Mouse (Mus musculus) intestine, embryonic 14.5 days (tissue): ENCODE data around the gene Gm13276. TPM values are rescaled to one million over a fixed set of nuclear protein-coding genes. Genes with fewer than 3 reads are reported as not detected.
"Not testable (repeated sequence)": the region's sequence is repeated elsewhere in the genome, so short reads cannot be mapped to it uniquely, and the experiment has no call there.

Experiments
- ATAC-seq: fragments of 200-750 bp; cut with Nextera tagmentation; replicated peaks from 2 replicates; pipeline ENCODE4 v1.8.0; 2017; ENCODE audit warnings: low read depth, moderate number of reproducible peaks, moderate TSS enrichment, moderate library complexity; ENCODE audit not compliant: low FRiP score, low TSS enrichment
- DNase-seq: peaks from one replicate; pipeline ENCODE4 v3.0.0-alpha.2; 2018; ENCODE audit warnings: low spot score
- H3K27ac ChIP-seq: fragments of 300-500 bp; sonication (generic); 2 replicates; pipeline ENCODE4 v1.5.1; 2014; ENCODE audit warnings: low read depth, mild to moderate bottlenecking, control low read depth
- H3K27me3 ChIP-seq: fragments of 300-500 bp; sonication (generic); replicated peaks from 2 replicates; pipeline ENCODE4 v1.6.1; 2014; ENCODE audit warnings: low read length, control low read depth; ENCODE audit not compliant: control insufficient read depth, insufficient read depth
- H3K36me3 ChIP-seq: fragments of 300-500 bp; sonication (generic); 2 replicates; pipeline ENCODE4 v1.6.1; 2014; ENCODE audit warnings: low read length, control low read depth; ENCODE audit not compliant: control insufficient read depth, insufficient read depth
- H3K4me1 ChIP-seq: fragments of 300-500 bp; sonication (generic); replicated peaks from 2 replicates; pipeline ENCODE4 v1.6.1; 2014; ENCODE audit warnings: low read length, control low read depth, mixed read lengths; ENCODE audit not compliant: control insufficient read depth, insufficient read depth
- H3K4me2 ChIP-seq: fragments of 300-500 bp; sonication (generic); 2 replicates; pipeline ENCODE4 v1.6.1; 2014; ENCODE audit warnings: low read length
- H3K4me3 ChIP-seq: fragments of 300-500 bp; sonication (generic); 2 replicates; pipeline ENCODE4 v1.5.1; 2014; ENCODE audit warnings: low read depth, low read length, control low read depth, mixed read lengths
- H3K9ac ChIP-seq: fragments of 300-500 bp; sonication (generic); 2 replicates; pipeline ENCODE4 v1.6.1; 2014; ENCODE audit warnings: mild to moderate bottlenecking, low read length
- H3K9me3 ChIP-seq: fragments of 300-500 bp; sonication (generic); 2 replicates; pipeline ENCODE4 v1.6.1; 2016; ENCODE audit warnings: low read length, control low read depth; ENCODE audit not compliant: control insufficient read depth
- WGBS: fragments of 180-500 bp; shearing (Covaris S2); extraction: QIAGEN DNeasy Blood & Tissue Kit; methylation state at CpG from one replicate; pipeline ENCODE4 v1.1.7; 2014; 5-methylcytosine and 5-hydroxymethylcytosine counted together
- polyA plus RNA-seq: library from polyadenylated mRNA; unstranded; fragments of >200 nt; fragmentation: Nextera tagmentation; extraction: Ambion mirVana; gene quantifications from 2 replicates; pipeline ENCODE4 v1.2.1, GENCODE M21; 2014

The Gm13276 gene
- polyA plus RNA-seq, 1 experiment from 2014 or later, result not detected

DNA sequence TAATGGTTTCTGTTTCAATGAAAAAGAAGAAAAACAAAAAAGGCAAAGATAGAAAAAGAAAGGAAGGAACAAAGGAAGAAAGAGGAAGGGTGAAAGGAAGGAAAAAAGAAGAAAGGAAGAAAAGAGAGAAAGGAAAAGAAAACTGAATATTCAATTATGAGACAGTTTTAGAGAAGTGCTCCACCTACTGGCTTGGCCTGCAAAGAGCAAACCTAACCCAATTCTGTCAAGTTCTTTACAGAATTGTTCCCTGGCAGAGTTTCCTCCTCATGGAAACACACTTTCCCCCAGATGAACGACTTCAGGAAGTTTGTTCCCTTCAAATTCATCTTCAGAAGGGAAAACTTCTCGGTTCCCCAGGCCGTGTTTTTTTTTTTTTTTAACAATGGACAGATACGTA, 37.5 kb downstream of the Gm13276 start:
- Histone ChIP-seq H3K4me2 (no peak overlapping the region), H3K9me3 (no peaks in the 10 kb centered on the region), H3K9ac (no peak overlapping the region), H3K4me3 (no peak overlapping the region), H3K4me1 (no peaks in the 10 kb centered on the region), H3K27me3 (no peaks in the 10 kb centered on the region), H3K36me3 (no peaks in the 10 kb centered on the region), H3K27ac (no peak overlapping the region)
- ATAC-seq (no peak), DNase-seq (no peak)
- WGBS, result 24% methylated on average over 4 of the region's 4 CpGs

GRCm38 (mm10) chr4:88827116-88827515, 41.6 kb downstream of the Gm13276 start, which contains the start of gene Ifna6:
Ifna6 (plus strand) TSS chr4:88827416.
- not testable (repeated sequence) for DNase-seq, H3K36me3 ChIP-seq, H3K4me3 ChIP-seq, H3K9ac ChIP-seq, ATAC-seq, H3K27ac ChIP-seq, H3K27me3 ChIP-seq, H3K4me2 ChIP-seq, H3K4me1 ChIP-seq, H3K9me3 ChIP-seq

DNA sequence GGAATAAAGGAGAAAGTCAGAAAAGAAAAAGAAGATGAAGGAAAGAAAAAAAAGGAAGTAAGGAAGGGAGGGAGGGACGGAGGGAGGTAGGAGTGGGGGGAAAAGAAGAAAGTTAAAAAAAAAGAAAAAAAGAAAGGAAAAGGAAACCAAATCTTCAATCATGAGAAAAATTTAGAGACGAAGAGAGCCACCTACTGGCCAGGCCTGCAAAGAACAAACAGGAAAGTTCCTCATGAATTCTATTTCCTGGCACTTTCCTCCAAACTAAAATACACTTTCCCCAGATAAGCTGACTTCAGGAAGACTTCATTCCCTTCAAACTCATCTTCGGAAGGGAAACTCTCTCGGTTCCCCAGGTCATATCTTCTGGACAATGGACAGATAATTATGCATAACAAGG, 45.0 kb downstream of the Gm13276 start:
- no peak for ATAC-seq
- Histone ChIP-seq H3K9ac (no peak overlapping the region), H3K4me2 (no peak overlapping the region), H3K9me3 (no peaks in the 10 kb centered on the region), H3K4me1 (no peaks in the 10 kb centered on the region), H3K4me3 (no peak overlapping the region), H3K27me3 (no peaks in the 10 kb centered on the region), H3K27ac (no peak overlapping the region), H3K36me3 (no peaks in the 10 kb centered on the region)
- WGBS, result 26% methylated on average over 4 of the region's 4 CpGs
- no peak for DNase-seq

DNA sequence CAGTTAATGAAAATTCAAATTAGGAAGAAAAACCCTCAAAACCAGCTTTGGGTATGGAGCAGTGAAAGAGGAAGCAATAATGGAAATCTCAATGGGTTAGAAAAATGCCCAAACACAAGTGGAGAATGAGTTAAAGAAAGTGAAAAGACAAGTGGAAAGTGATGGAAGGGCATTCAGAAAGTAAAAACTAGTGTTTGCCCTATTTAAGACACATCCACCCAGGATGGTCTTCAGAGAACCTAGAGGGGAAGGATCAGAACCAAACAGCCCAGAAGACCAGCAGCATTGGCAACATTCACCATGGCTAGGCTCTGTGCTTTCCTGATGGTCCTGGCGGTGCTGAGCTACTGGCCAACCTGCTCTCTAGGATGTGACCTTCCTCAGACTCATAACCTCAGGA, 49.7 kb downstream of the Gm13276 start, which contains the start of gene Ifna5:
Gene Ifna5, plus strand, starts transcription at position 301 of the 400 bp plus-strand sequence.
- not testable (repeated sequence) for H3K4me2 ChIP-seq, H3K4me3 ChIP-seq, H3K27ac ChIP-seq, H3K4me1 ChIP-seq, H3K36me3 ChIP-seq, H3K9me3 ChIP-seq, H3K9ac ChIP-seq, ATAC-seq, DNase-seq, H3K27me3 ChIP-seq
- 83% methylated on average over 1 of the region's 1 CpGs for WGBS

Other genes starting within 250 kb of the Gm13276 start
- not detected in 2 replicates for gene Ifna15, start 227.5 kb upstream of the Gm13276 start, polyA plus RNA-seq
- not detected in 2 replicates for gene Ifna14, start 213.9 kb upstream of the Gm13276 start, polyA plus RNA-seq
- not detected in 2 replicates for gene Ifna9, start 193.3 kb upstream of the Gm13276 start, polyA plus RNA-seq
- not detected in 2 replicates for gene Ifna12, start 182.3 kb upstream of the Gm13276 start, polyA plus RNA-seq
- gene C87499, start 151.3 kb upstream of the Gm13276 start, polyA plus RNA-seq, result not detected in 2 replicates
- not detected in 2 replicates for gene Ifna13, start 141.2 kb upstream of the Gm13276 start, polyA plus RNA-seq
- not detected in 2 replicates for gene Ifna16, start 108.8 kb upstream of the Gm13276 start, polyA plus RNA-seq
- not detected in 2 replicates for gene Ifna2, start 101.8 kb upstream of the Gm13276 start, polyA plus RNA-seq
- gene Ifnab, start 94.3 kb upstream of the Gm13276 start, polyA plus RNA-seq, result not detected in 2 replicates
- gene Gm26566, start 63.9 kb upstream of the Gm13276 start, polyA plus RNA-seq, result 0.70 and 1.2 TPM in 2 replicates
- gene Klhl9, start 63.2 kb upstream of the Gm13276 start, polyA plus RNA-seq, result 97.9 and 106 TPM in 2 replicates
- not detected in 2 replicates for gene Gm13271, start 30.8 kb upstream of the Gm13276 start, polyA plus RNA-seq
- gene Gm13283, start 25.6 kb upstream of the Gm13276 start, polyA plus RNA-seq, result 0.22 TPM in 1 of 2 replicates, not detected in the other
- not detected in 2 replicates for gene Gm13290, start 11.9 kb upstream of the Gm13276 start, polyA plus RNA-seq
- gene Gm13289, start 8.8 kb upstream of the Gm13276 start, polyA plus RNA-seq, result not detected in 2 replicates
- gene Gm13272, start 5.9 kb upstream of the Gm13276 start, polyA plus RNA-seq, result 0.23 TPM in 1 of 2 replicates, not detected in the other
- gene Ifnz, start 3.6 kb upstream of the Gm13276 start, polyA plus RNA-seq, result 0.28 TPM in 1 of 2 replicates, not detected in the other
- not detected in 2 replicates for gene Gm13277, start 2.9 kb downstream of the Gm13276 start, polyA plus RNA-seq
- gene Gm13278, start 5.8 kb downstream of the Gm13276 start, polyA plus RNA-seq, result not detected in 2 replicates
- gene Gm13275, start 8.8 kb downstream of the Gm13276 start, polyA plus RNA-seq, result not detected in 2 replicates
- gene Gm13279, start 11.7 kb downstream of the Gm13276 start, polyA plus RNA-seq, result not detected in 2 replicates
- gene Gm13285, start 14.0 kb downstream of the Gm13276 start, polyA plus RNA-seq, result 0.59 and 1.1 TPM in 2 replicates
- gene Gm13287, start 17.5 kb downstream of the Gm13276 start, polyA plus RNA-seq, result not detected in 2 replicates
- not detected in 2 replicates for gene Gm13288, start 19.8 kb downstream of the Gm13276 start, polyA plus RNA-seq
- gene Ifna7, start 30.5 kb downstream of the Gm13276 start, polyA plus RNA-seq, result not detected in 2 replicates
- gene Ifna11, start 34.2 kb downstream of the Gm13276 start, polyA plus RNA-seq, result not detected in 2 replicates
- not detected in 2 replicates for gene Ifna6, start 41.7 kb downstream of the Gm13276 start, polyA plus RNA-seq
- not detected in 2 replicates for gene Ifna5, start 49.8 kb downstream of the Gm13276 start, polyA plus RNA-seq
- gene Ifna4, start 56.2 kb downstream of the Gm13276 start, polyA plus RNA-seq, result not detected in 2 replicates
- not detected in 2 replicates for gene Ifna1, start 64.4 kb downstream of the Gm13276 start, polyA plus RNA-seq
- not detected in 2 replicates for gene Ifne, start 94.5 kb downstream of the Gm13276 start, polyA plus RNA-seq